Comparison of ENCODE assay signal across 32 mouse cellular contexts in the genomic region with DNA sequence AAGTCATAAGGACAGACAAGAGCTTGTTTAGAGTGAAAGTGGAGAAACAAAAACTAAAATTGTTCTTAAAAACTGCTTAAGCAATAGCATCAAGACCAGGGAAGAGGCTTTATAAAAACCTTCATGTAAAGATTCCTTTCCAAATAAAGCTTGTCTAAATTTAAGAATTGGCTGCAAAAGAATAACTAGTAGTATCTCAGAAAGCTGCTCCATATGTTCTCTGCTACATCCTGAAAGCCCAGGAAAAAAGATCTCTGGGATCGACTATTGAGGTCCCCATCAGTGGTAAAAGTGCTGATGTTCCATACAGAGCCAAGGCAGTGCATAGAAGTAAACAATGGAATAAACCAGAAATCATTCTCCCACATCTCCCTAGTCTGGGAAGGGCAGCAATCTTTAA.
A peak's percentile ranks its signal among the peaks of the same experiment; 100 is the strongest.
DNase-seq lines count a peak whose midpoint lies in the region; ATAC-seq lines count a peak whose summit lies in the region.
"Had no signal": no experiment of that assay in that cellular context is flagged by ENCODE, and none has a peak within 500 bp of the region (broad histone marks: within the 10 kb centered on the region; RNA-seq: fewer than 3 reads in every experiment).

No protein-coding gene starts in this region.

- no peaks in the 10 kb centered on the region for H3K27me3 ChIP-seq in intestine, embryonic 15.5 days (replicated peaks)
- H3K27me3 ChIP-seq: CH12.LX; embryonic facial prominence, embryonic 13.5 days; forebrain, embryonic 12.5 days; heart, embryonic 13.5 days; hindbrain, embryonic 12.5 days; hindbrain, embryonic 15.5 days; Patski had no signal

- no peaks in the 10 kb centered on the region for H3K4me1 ChIP-seq in intestine, embryonic 15.5 days (replicated peaks)
- H3K4me1 ChIP-seq: embryonic facial prominence, embryonic 10.5 days; embryonic facial prominence, embryonic 13.5 days; forebrain, embryonic 12.5 days; heart, embryonic 10.5 days; heart, embryonic 13.5 days; hindbrain, embryonic 12.5 days; hindbrain, embryonic 15.5 days had no signal

- no peaks in the 10 kb centered on the region for H3K9me3 ChIP-seq in intestine, embryonic 15.5 days
- H3K9me3 ChIP-seq: embryonic facial prominence, embryonic 10.5 days; embryonic facial prominence, embryonic 13.5 days; forebrain, embryonic 12.5 days; heart, embryonic 10.5 days; heart, embryonic 13.5 days; hindbrain, embryonic 12.5 days; hindbrain, embryonic 15.5 days had no signal

- intact Hi-C loops in left cerebral cortex, postnatal 36 days (cut with DNase I) = no loop called here

- no peaks in the 10 kb centered on the region for H3K36me3 ChIP-seq in intestine, embryonic 15.5 days
- H3K36me3 ChIP-seq: embryonic facial prominence, embryonic 10.5 days; embryonic facial prominence, embryonic 13.5 days; forebrain, embryonic 12.5 days; G1E; heart, embryonic 10.5 days; heart, embryonic 13.5 days; hindbrain, embryonic 12.5 days; hindbrain, embryonic 15.5 days had no signal

- H3K27ac ChIP-seq in intestine, embryonic 15.5 days = no peak overlapping the region
- H3K27ac ChIP-seq: embryonic facial prominence, embryonic 10.5 days; embryonic facial prominence, embryonic 13.5 days; forebrain, embryonic 12.5 days; heart, adult 2 months; heart, embryonic 10.5 days; heart, embryonic 13.5 days; hindbrain, embryonic 12.5 days; hindbrain, embryonic 15.5 days had no signal

- 71% methylated on average over 1 of the region's 1 CpGs for WGBS in intestine, embryonic 15.5 days

- no peak overlapping the region for H3K9ac ChIP-seq in intestine, embryonic 15.5 days
- H3K9ac ChIP-seq: embryonic facial prominence, embryonic 13.5 days; forebrain, embryonic 12.5 days; heart, embryonic 13.5 days; hindbrain, embryonic 12.5 days; hindbrain, embryonic 15.5 days had no signal

- H3K4me2 ChIP-seq in intestine, embryonic 15.5 days (replicated peaks) = no peak overlapping the region
- H3K4me2 ChIP-seq: embryonic facial prominence, embryonic 13.5 days; forebrain, embryonic 12.5 days; heart, embryonic 13.5 days; hindbrain, embryonic 12.5 days; hindbrain, embryonic 15.5 days had no signal

- DNase-seq in frontal cortex, postnatal 14 days (ENCODE audit: low spot score in 2 of 2) = no peak
- DNase-seq in left cerebral cortex, postnatal 36 days (ENCODE audit: low spot score in 2 of 2) = peak; percentile 8 to 11
- DNase-seq in left cerebral cortex, adult 18-20 months (ENCODE audit: low spot score in 2 of 2) = no peak
- peak; percentile 61 for DNase-seq in brain, adult 2 months (ENCODE audit: low read depth, low spot score)
- peak; percentile 64 for DNase-seq in telencephalon, adult 2 months (ENCODE audit: low read depth, low spot score)
- DNase-seq: adrenal gland, postnatal 10 days; adrenal gland, postnatal 36 days; B cell, adult 2 months; cerebellum, adult 11-12 months; cerebellum, adult 8-10 months; cerebellum, postnatal 10 days; cerebellum, postnatal 36 days; embryo, embryonic 11 days; gastrocnemius, postnatal 10 days; gastrocnemius, postnatal 36 days; heart, adult 2 months; heart, postnatal 14 days; heart, postnatal 4 days had no signal

- peak; percentile 91 for ATAC-seq in frontal cortex, adult (ENCODE audit: low TSS enrichment)
- no peak for ATAC-seq in intestine, embryonic 15.5 days
- ATAC-seq: forebrain, embryonic 16.5 days; Patski had no signal

- H3K4me3 ChIP-seq in intestine, embryonic 15.5 days (replicated peaks) = no peak overlapping the region
- H3K4me3 ChIP-seq: embryonic facial prominence, embryonic 10.5 days; embryonic facial prominence, embryonic 13.5 days; erythroblast, embryonic 14.5 days; forebrain, embryonic 12.5 days; heart, adult 2 months; heart, embryonic 10.5 days; heart, embryonic 13.5 days; hindbrain, embryonic 12.5 days; hindbrain, embryonic 15.5 days had no signal

Comparison
In these comparisons a context has a peak if more than half of its experiments do, and no peak if none do; other contexts are left out.
1. DNase-seq: peak in left cerebral cortex, postnatal 36 days (2 of 2), brain, adult 2 months (single experiment) and telencephalon, adult 2 months (single experiment); none in frontal cortex, postnatal 14 days (0 of 2) and left cerebral cortex, adult 18-20 months (0 of 2).